Mouse (Mus musculus) limb, embryonic 10.5 days (tissue): ENCODE results near the gene Gm15557. TPM values are rescaled to one million over a fixed set of nuclear protein-coding genes. Genes with fewer than 3 reads are reported as not detected.

ENCODE experiments used
- DNase-seq: peaks from one replicate; pipeline ENCODE4 v3.0.0-alpha.2; 2017; ENCODE audit warnings: low spot score
- H3K27ac ChIP-seq: fragments of 300-500 bp; sonication (generic); 2 replicates; pipeline ENCODE4 v1.5.1; 2016; ENCODE audit warnings: mild to moderate bottlenecking
- H3K27me3 ChIP-seq: fragments of 300-500 bp; sonication (generic); 2 replicates; pipeline ENCODE4 v1.6.1; 2016; ENCODE audit warnings: low read depth, mild to moderate bottlenecking; ENCODE audit not compliant: poor library complexity, severe bottlenecking
- H3K36me3 ChIP-seq: fragments of 300-500 bp; sonication (generic); 2 replicates; pipeline ENCODE4 v1.6.1; 2016; ENCODE audit warnings: mild to moderate bottlenecking, moderate library complexity
- H3K4me1 ChIP-seq: fragments of 300-500 bp; sonication (generic); 2 replicates; pipeline ENCODE4 v1.6.1; 2016
- H3K4me3 ChIP-seq: fragments of 300-500 bp; sonication (generic); 2 replicates; pipeline ENCODE4 v1.5.1; 2016; ENCODE audit warnings: mild to moderate bottlenecking, moderate library complexity
- H3K9me3 ChIP-seq: fragments of 300-500 bp; sonication (generic); replicated peaks from 2 replicates; pipeline ENCODE4 v1.6.1; 2016; ENCODE audit warnings: mild to moderate bottlenecking
- WGBS: fragments of 180-500 bp; shearing (Covaris S2); methylation state at CpG from one replicate; pipeline ENCODE4 v1.1.7; 2016; 5-methylcytosine and 5-hydroxymethylcytosine counted together
- polyA plus RNA-seq: library from polyadenylated mRNA; unstranded; fragments of >200 nt; fragmentation: Nextera tagmentation; extraction: Ambion mirVana; gene quantifications from 2 replicates; pipeline ENCODE4 v1.2.1, GENCODE M21; 2016

Gene Gm15557
- polyA plus RNA-seq, 1 experiment from 2014 or later, result 0.18 TPM

- 91% methylated on average over 40 of the region's 40 CpGs for WGBS
- H3K4me3 ChIP-seq, result no peak overlapping the region
- peak overlapping the region; percentile 47; the same call in 1 of the 2 replicates for H3K27ac ChIP-seq
- H3K4me1 ChIP-seq, result peaks cover 60% of the 10 kb centered on the region
- 0 out of 2 replicates have a peak, but pooled peaks cover 9% of the 10 kb centered on the region for H3K27me3 ChIP-seq
- peaks cover 4% of the 10 kb centered on the region; the same call in 1 of the 2 replicates for H3K36me3 ChIP-seq
- H3K9me3 ChIP-seq, result no peaks in the 10 kb centered on the region
- no peak for DNase-seq
Observed at GRCm38 (mm10) chr2:155941697-155942442, 1.3 kb downstream of the Gm15557 start.

GRCm38 (mm10) chr2:155943463-155943862 lies 2.9 kb downstream of the Gm15557 start:
- Histone ChIP-seq H3K36me3 (peaks cover 4% of the 10 kb centered on the region; the same call in 1 of the 2 replicates), H3K4me1 (peaks cover 62% of the 10 kb centered on the region), H3K27ac (peak overlapping the region; percentile 83), H3K4me3 (peak overlapping the region; percentile 40), H3K27me3 (0 out of 2 replicates have a peak, but pooled peaks cover 13% of the 10 kb centered on the region), H3K9me3 (no peaks in the 10 kb centered on the region)
- peak; percentile 74 for DNase-seq
- under 1% methylated on average over 8 of the region's 8 CpGs for WGBS

GRCm38 (mm10) chr2:155944685-155945084 lies 4.2 kb downstream of the Gm15557 start:
- H3K4me1 ChIP-seq, result peaks cover 75% of the 10 kb centered on the region
- DNase-seq, result no peak
- WGBS, result 83% methylated on average over 4 of the region's 4 CpGs
- peak overlapping the region; percentile 83 for H3K27ac ChIP-seq
- H3K36me3 ChIP-seq, result peaks cover 4% of the 10 kb centered on the region; the same call in 1 of the 2 replicates
- H3K4me3 ChIP-seq, result peak overlapping the region; percentile 40
- H3K27me3 ChIP-seq, result 0 out of 2 replicates have a peak, but pooled peaks cover 13% of the 10 kb centered on the region
- H3K9me3 ChIP-seq, result no peaks in the 10 kb centered on the region

- Histone ChIP-seq H3K27ac (peak within 1 kb of the TSS; percentile 83), H3K4me3 (peak within 1 kb of the TSS; percentile 40), H3K4me1 (peaks cover 78% of the 10 kb centered on the region), H3K27me3 (0 out of 2 replicates have a peak, but pooled peaks cover 13% of the 10 kb centered on the region), H3K9me3 (no peaks in the 10 kb centered on the region), H3K36me3 (peaks cover 4% of the 10 kb centered on the region; the same call in 1 of the 2 replicates)
- 62% methylated on average over 13 of the region's 13 CpGs for WGBS
- peak; percentile 46 for DNase-seq
Observed at GRCm38 (mm10) chr2:155945124-155945523, 4.6 kb downstream of the Gm15557 start, which contains the start of gene Gdf5. Gene Gdf5 (minus strand): TSS chr2:155945367.

- Histone ChIP-seq H3K27me3 (0 out of 2 replicates have a peak, but pooled peaks cover 13% of the 10 kb centered on the region), H3K4me3 (no peak overlapping the region), H3K27ac (peak overlapping the region; percentile 83; the same call in 1 of the 2 replicates), H3K4me1 (peaks cover 76% of the 10 kb centered on the region), H3K36me3 (peaks cover 4% of the 10 kb centered on the region; the same call in 1 of the 2 replicates), H3K9me3 (no peaks in the 10 kb centered on the region)
- 60% methylated on average over 5 of the region's 5 CpGs for WGBS
- DNase-seq, result no peak
Observed at GRCm38 (mm10) chr2:155945580-155945979, 5.1 kb downstream of the Gm15557 start.

GRCm38 (mm10) chr2:155946069-155946468 lies 5.5 kb downstream of the Gm15557 start:
- H3K27ac ChIP-seq, result peak overlapping the region; percentile 83; the same call in 1 of the 2 replicates
- 5% methylated on average over 7 of the region's 7 CpGs for WGBS
- 0 out of 2 replicates have a peak, but pooled peaks cover 13% of the 10 kb centered on the region for H3K27me3 ChIP-seq
- H3K36me3 ChIP-seq, result peaks cover 4% of the 10 kb centered on the region; the same call in 1 of the 2 replicates
- peaks cover 75% of the 10 kb centered on the region for H3K4me1 ChIP-seq
- DNase-seq, result peak; percentile 89
- no peaks in the 10 kb centered on the region for H3K9me3 ChIP-seq
- H3K4me3 ChIP-seq, result no peak overlapping the region

GRCm38 (mm10) chr2:155946499-155946898 lies 6.0 kb downstream of the Gm15557 start:
- Histone ChIP-seq H3K4me3 (no peak overlapping the region), H3K27me3 (0 out of 2 replicates have a peak, but pooled peaks cover 13% of the 10 kb centered on the region), H3K36me3 (peaks cover 1% of the 10 kb centered on the region; the same call in 1 of the 2 replicates), H3K9me3 (no peaks in the 10 kb centered on the region), H3K4me1 (peaks cover 75% of the 10 kb centered on the region), H3K27ac (no peak overlapping the region; the same call in 1 of the 2 replicates)
- 29% methylated on average over 4 of the region's 4 CpGs for WGBS
- DNase-seq, result no peak

GRCm38 (mm10) chr2:155947390-155948002 lies 7.0 kb downstream of the Gm15557 start:
- Histone ChIP-seq H3K27me3 (0 out of 2 replicates have a peak, but pooled peaks cover 15% of the 10 kb centered on the region), H3K4me1 (peaks cover 65% of the 10 kb centered on the region), H3K9me3 (no peaks in the 10 kb centered on the region), H3K4me3 (no peak overlapping the region), H3K36me3 (no peaks in the 10 kb centered on the region), H3K27ac (no peak overlapping the region)
- WGBS, result 88% methylated on average over 5 of the region's 5 CpGs
- no peak for DNase-seq

- Histone ChIP-seq H3K27me3 (peaks cover 22% of the 10 kb centered on the region; the same call in 1 of the 2 replicates), H3K36me3 (no peaks in the 10 kb centered on the region), H3K27ac (peak overlapping the region; percentile 69; the same call in 1 of the 2 replicates), H3K4me3 (peak overlapping the region; percentile 20), H3K9me3 (no peaks in the 10 kb centered on the region), H3K4me1 (peaks cover 46% of the 10 kb centered on the region)
- peak; percentile 79 for DNase-seq
- WGBS, result 10% methylated on average over 6 of the region's 6 CpGs
Observed at GRCm38 (mm10) chr2:155949362-155949761, 8.8 kb downstream of the Gm15557 start.

GRCm38 (mm10) chr2:155952006-155952405 lies 11.5 kb downstream of the Gm15557 start:
- no peak overlapping the region for H3K4me3 ChIP-seq
- peak; percentile 50 for DNase-seq
- H3K4me1 ChIP-seq, result peaks cover 21% of the 10 kb centered on the region
- no peaks in the 10 kb centered on the region for H3K36me3 ChIP-seq
- peaks cover 12% of the 10 kb centered on the region; the same call in 1 of the 2 replicates for H3K27me3 ChIP-seq
- no peak overlapping the region for H3K27ac ChIP-seq
- H3K9me3 ChIP-seq, result no peaks in the 10 kb centered on the region

GRCm38 (mm10) chr2:155956134-155957059 lies 15.9 kb downstream of the Gm15557 start, which contains the start of gene Cep250:
Gene Cep250 (plus strand): TSS chr2:155956458.
- Histone ChIP-seq H3K4me1 (peaks cover 10% of the 10 kb centered on the region; the same call in 1 of the 2 replicates), H3K9me3 (no peaks in the 10 kb centered on the region), H3K27ac (peak within 1 kb of the TSS; percentile 98), H3K36me3 (peaks cover 21% of the 10 kb centered on the region), H3K27me3 (peaks cover 9% of the 10 kb centered on the region; the same call in 1 of the 2 replicates), H3K4me3 (peak within 1 kb of the TSS; percentile 95)
- peak; percentile 94 for DNase-seq
- under 1% methylated on average over 59 of the region's 59 CpGs for WGBS

GRCm38 (mm10) chr2:155959981-155960380 lies 19.5 kb downstream of the Gm15557 start:
- no peaks in the 10 kb centered on the region for H3K9me3 ChIP-seq
- no peak for DNase-seq
- H3K27me3 ChIP-seq, result no peaks in the 10 kb centered on the region
- H3K36me3 ChIP-seq, result peaks cover 56% of the 10 kb centered on the region
- H3K4me1 ChIP-seq, result peaks cover 10% of the 10 kb centered on the region; the same call in 1 of the 2 replicates
- no peak overlapping the region for H3K27ac ChIP-seq
- WGBS, result 94% methylated on average over 5 of the region's 5 CpGs
- no peak overlapping the region for H3K4me3 ChIP-seq
